Mouse (Mus musculus) forebrain, embryonic 15.5 days (tissue): ENCODE results near the gene Gm49661. TPM values are rescaled to one million over a fixed set of nuclear protein-coding genes. Genes with fewer than 3 reads are reported as not detected.

Experiments used
- ATAC-seq: fragments of 200-750 bp; cut with Nextera tagmentation; replicated peaks from 2 replicates; pipeline ENCODE4 v1.8.0; 2017; ENCODE audit warnings: mild to moderate bottlenecking, moderate TSS enrichment, moderate library complexity
- H3K27ac ChIP-seq: fragments of 300-500 bp; sonication (generic); replicated peaks from 2 replicates; pipeline ENCODE4 v1.5.1; 2015; ENCODE audit warnings: mild to moderate bottlenecking, inconsistent platforms
- H3K27me3 ChIP-seq: fragments of 300-500 bp; sonication (generic); 2 replicates; pipeline ENCODE4 v1.6.1; 2015; ENCODE audit warnings: inconsistent platforms
- H3K36me3 ChIP-seq: fragments of 300-500 bp; sonication (generic); 2 replicates; pipeline ENCODE4 v1.6.1; 2015; ENCODE audit warnings: mild to moderate bottlenecking, inconsistent platforms
- H3K4me1 ChIP-seq: fragments of 300-500 bp; sonication (generic); 2 replicates; pipeline ENCODE4 v1.6.1; 2015; ENCODE audit warnings: inconsistent platforms
- H3K4me2 ChIP-seq: fragments of 300-500 bp; sonication (generic); replicated peaks from 2 replicates; pipeline ENCODE4 v1.6.1; 2015; ENCODE audit warnings: mild to moderate bottlenecking, inconsistent platforms
- H3K4me3 ChIP-seq: fragments of 300-500 bp; sonication (generic); 2 replicates; pipeline ENCODE4 v1.5.1; 2015; ENCODE audit warnings: mild to moderate bottlenecking, inconsistent platforms
- H3K9ac ChIP-seq: fragments of 300-500 bp; sonication (generic); replicated peaks from 2 replicates; pipeline ENCODE4 v1.6.1; 2015; ENCODE audit warnings: mild to moderate bottlenecking, inconsistent platforms
- H3K9me3 ChIP-seq: fragments of 300-500 bp; sonication (generic); 2 replicates; pipeline ENCODE4 v1.6.1; 2016; ENCODE audit warnings: inconsistent platforms
- WGBS: fragments of 180-500 bp; shearing (Covaris S2); methylation state at CpG from one replicate; pipeline ENCODE4 v1.1.7; 2015; ENCODE audit warnings: mixed read lengths; 5-methylcytosine and 5-hydroxymethylcytosine counted together
- polyA plus RNA-seq: library from polyadenylated mRNA; unstranded; fragments of >200 nt; fragmentation: Nextera tagmentation; extraction: Ambion mirVana; gene quantifications from 2 replicates; pipeline ENCODE4 v1.2.1, GENCODE M21; 2015

The Gm49661 gene
- polyA plus RNA-seq, 1 experiment from 2014 or later: not detected

GRCm38 (mm10) chr8:84952612-84953255 is 16.5 kb downstream of the Gm49661 start:
- Histone ChIP-seq H3K27me3 (peaks cover 21% of the 10 kb centered on the region; the same call in 1 of the 2 replicates), H3K9ac (no peak overlapping the region), H3K4me1 (no peaks in the 10 kb centered on the region), H3K9me3 (no peaks in the 10 kb centered on the region), H3K4me2 (no peak overlapping the region), H3K4me3 (no peak overlapping the region), H3K27ac (no peak overlapping the region), H3K36me3 (0 out of 2 replicates have a peak, but pooled peaks cover 6% of the 10 kb centered on the region)
- 10% methylated on average over 18 of the region's 18 CpGs for WGBS
- ATAC-seq: no peak

GRCm38 (mm10) chr8:84949753-84950152 is 19.5 kb downstream of the Gm49661 start:
- WGBS: 16% methylated on average over 12 of the region's 12 CpGs
- ATAC-seq: no peak

DNA sequence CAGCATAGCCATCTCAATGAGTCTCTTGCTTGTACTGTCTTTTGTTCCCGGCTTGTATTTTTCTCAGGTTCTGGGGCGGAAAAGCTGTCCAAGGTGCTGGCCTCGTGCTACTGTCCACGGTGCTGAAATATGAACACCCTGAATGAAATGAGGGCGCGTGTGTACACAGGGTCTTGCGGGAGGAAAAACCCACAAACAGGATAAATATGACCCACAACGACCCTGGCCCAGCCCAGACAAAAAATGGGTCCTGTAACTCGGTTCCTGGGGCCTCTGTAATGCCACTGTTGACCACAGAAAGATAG is 22.0 kb downstream of the Gm49661 start:
- Histone ChIP-seq H3K9ac (no peak overlapping the region), H3K27me3 (peaks cover 54% of the 10 kb centered on the region), H3K4me3 (peak overlapping the region; percentile 63), H3K36me3 (no peaks in the 10 kb centered on the region), H3K4me1 (peaks cover 29% of the 10 kb centered on the region), H3K4me2 (peak overlapping the region; percentile 78), H3K27ac (0 out of 2 replicates have a peak overlapping the region, but pooled peaks have one; percentile 46), H3K9me3 (no peaks in the 10 kb centered on the region)
- ATAC-seq: no peak
- 9% methylated on average over 9 of the region's 9 CpGs for WGBS

More at GRCm38 (mm10) chr8:84949753-84950152, 19.5 kb downstream of the Gm49661 start:
- H3K4me2 ChIP-seq: no peak overlapping the region
- no peaks in the 10 kb centered on the region for H3K9me3 ChIP-seq
- H3K36me3 ChIP-seq: no peaks in the 10 kb centered on the region
- H3K27ac ChIP-seq: no peak overlapping the region
- H3K27me3 ChIP-seq: peaks cover 39% of the 10 kb centered on the region
- H3K4me3 ChIP-seq: no peak overlapping the region
- H3K9ac ChIP-seq: no peak overlapping the region
- H3K4me1 ChIP-seq: peaks cover 22% of the 10 kb centered on the region

- ATAC-seq: peak; percentile 24; the same call in 1 of the 2 replicates
- H3K27me3 ChIP-seq: peaks cover 54% of the 10 kb centered on the region
- H3K27ac ChIP-seq: peak within 1 kb of the TSS; percentile 46
- H3K4me3 ChIP-seq: peak within 1 kb of the TSS; percentile 63
- no peaks in the 10 kb centered on the region for H3K36me3 ChIP-seq
- 6% methylated on average over 17 of the region's 17 CpGs for WGBS
- peaks cover 29% of the 10 kb centered on the region for H3K4me1 ChIP-seq
- H3K9ac ChIP-seq: peak within 1 kb of the TSS; percentile 70
- no peaks in the 10 kb centered on the region for H3K9me3 ChIP-seq
- peak within 1 kb of the TSS; percentile 78 for H3K4me2 ChIP-seq
Measured at GRCm38 (mm10) chr8:84946528-84947240, 22.5 kb downstream of the Gm49661 start, which contains the start of gene Rtbdn. Rtbdn (plus strand) TSS chr8:84946991.

DNA sequence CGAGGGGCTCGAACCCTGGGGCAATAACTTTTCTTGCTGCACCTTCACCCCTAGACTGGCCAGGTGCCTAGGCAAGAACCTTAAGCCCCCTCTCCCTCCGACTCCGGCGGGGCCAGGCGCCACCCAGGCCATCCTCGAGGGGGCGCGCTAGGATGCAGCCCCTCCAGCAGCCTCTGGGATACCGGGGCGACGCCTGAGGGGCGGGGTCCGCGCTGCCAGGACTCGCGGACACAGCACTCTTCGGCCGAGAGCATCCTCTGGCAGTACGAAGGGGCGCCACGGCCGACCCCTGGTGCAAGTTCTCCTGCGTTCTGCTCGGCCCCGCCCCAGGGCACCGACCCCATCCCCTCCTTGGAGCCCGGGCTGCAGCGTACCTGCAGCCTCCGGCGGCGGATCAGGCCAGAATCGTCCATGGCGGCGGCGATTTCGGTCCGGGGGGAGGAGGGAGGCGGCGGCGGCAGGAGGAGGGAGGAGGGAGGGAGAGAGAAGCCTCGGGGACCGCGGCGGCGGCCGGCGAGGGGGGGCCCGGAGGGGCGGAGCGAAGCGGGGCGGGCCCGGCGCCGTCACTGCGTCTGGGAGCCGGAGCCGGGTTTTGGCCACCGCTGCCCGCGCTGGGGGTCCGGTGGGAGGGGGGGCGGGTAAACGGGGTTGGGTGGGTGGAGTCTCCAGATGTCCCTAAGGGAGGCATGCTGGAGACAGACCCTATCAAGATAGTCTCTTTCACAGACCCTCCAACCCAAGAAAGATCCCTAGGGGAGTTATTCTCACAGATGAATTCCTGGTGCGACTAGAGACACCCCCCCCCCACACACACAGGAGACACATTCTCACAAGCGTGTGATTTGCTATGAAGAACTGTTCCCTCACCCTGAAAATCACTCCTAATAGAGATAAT is 23.4 kb downstream of the Gm49661 start:
- H3K4me2 ChIP-seq: peak overlapping the region; percentile 78
- peak overlapping the region; percentile 63 for H3K4me3 ChIP-seq
- WGBS: 1% methylated on average over 35 of the region's 67 CpGs
- peak; percentile 62 for ATAC-seq
- no peaks in the 10 kb centered on the region for H3K36me3 ChIP-seq
- H3K9me3 ChIP-seq: no peaks in the 10 kb centered on the region
- peaks cover 29% of the 10 kb centered on the region for H3K4me1 ChIP-seq
- H3K27ac ChIP-seq: peak overlapping the region; percentile 46
- peak overlapping the region; percentile 70 for H3K9ac ChIP-seq
- H3K27me3 ChIP-seq: peaks cover 53% of the 10 kb centered on the region

DNA sequence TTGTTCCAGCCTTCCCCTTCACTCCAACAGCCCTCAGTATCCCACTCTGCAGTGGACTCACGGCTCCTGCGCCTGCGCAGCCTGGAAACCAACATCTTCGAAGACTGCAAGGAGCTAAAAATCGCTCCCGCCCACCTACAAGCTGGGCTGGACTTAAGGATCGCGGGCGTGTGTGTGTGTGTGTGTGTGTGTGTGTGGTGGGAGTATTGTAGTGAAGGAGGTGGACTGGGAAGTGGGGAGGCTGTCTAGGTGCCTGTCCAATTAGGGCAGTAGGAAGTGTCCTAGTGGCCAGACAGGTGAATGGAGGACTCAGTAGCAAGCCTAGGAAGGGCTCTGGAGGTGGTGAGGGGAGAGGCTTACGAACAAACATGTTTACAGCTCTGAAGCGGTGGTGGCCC is 24.0 kb downstream of the Gm49661 start:
- H3K4me2 ChIP-seq: peak overlapping the region; percentile 78
- WGBS: 2% methylated on average over 11 of the region's 11 CpGs
- no peaks in the 10 kb centered on the region for H3K9me3 ChIP-seq
- H3K27me3 ChIP-seq: peaks cover 46% of the 10 kb centered on the region
- H3K27ac ChIP-seq: peak overlapping the region; percentile 46; the same call in 1 of the 2 replicates
- H3K4me1 ChIP-seq: peaks cover 29% of the 10 kb centered on the region
- peak overlapping the region; percentile 70 for H3K9ac ChIP-seq
- no peaks in the 10 kb centered on the region for H3K36me3 ChIP-seq
- ATAC-seq: peak; percentile 60
- peak overlapping the region; percentile 63 for H3K4me3 ChIP-seq

DNA sequence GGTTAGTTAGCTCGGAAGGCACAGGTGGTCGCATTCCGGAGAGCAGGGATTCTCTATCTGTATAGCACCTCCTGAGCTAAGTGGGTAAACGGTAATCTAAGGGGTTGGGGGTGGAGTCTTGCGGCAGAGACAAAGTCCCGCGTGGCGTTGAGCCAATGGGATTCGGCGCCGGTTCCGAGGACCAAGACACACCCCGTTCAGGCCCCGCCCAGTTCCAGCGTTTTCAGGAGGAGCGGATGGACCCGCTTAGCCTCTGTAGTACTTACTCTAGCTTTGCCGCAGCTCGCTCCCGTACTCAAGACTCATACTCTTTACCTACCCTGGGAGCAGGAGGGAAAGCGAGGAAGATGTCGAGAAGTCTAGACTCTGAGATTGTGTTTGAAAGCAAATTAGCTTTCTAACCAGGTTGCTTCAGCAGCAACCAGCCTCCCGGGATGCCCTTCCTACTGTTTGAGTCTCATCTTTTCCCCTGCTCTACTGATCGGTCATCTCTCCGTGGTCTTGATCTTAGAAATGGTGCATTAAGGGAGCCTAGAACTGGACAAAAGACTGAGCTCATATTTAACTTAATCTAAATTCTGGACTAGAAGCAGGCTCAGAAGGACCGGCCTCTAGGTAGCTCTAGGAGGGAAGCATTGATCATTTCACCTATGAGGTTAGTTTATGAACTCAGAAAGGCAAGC is 24.6 kb downstream of the Gm49661 start:
- Histone ChIP-seq H3K36me3 (no peaks in the 10 kb centered on the region), H3K4me1 (peaks cover 29% of the 10 kb centered on the region), H3K27ac (no peak overlapping the region), H3K27me3 (peaks cover 40% of the 10 kb centered on the region), H3K9ac (peak overlapping the region; percentile 70; the same call in 1 of the 2 replicates), H3K4me2 (peak overlapping the region; percentile 78), H3K9me3 (no peaks in the 10 kb centered on the region), H3K4me3 (peak overlapping the region; percentile 63)
- ATAC-seq: peak; percentile 19; the same call in 1 of the 2 replicates
- under 1% methylated on average over 26 of the region's 26 CpGs for WGBS

DNA sequence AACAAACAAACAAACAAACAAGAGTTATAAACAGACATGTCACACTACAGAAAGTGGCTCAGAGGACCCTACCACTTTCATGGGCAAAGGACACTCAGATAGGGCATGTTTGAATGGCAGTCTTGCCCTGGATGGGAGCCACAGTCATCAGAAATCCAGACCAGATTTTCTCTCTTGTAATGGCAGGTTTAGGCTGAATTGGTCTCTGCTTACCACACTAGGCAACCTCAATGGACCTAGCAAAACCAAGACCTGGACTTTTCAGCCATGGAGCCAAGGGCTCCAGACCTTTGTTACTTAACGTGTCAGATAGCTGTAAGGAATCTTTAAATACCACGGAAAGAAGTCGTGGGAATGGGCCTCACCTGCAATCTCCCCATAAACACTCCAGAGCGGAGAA is 25.5 kb downstream of the Gm49661 start:
- 15% methylated on average over 4 of the region's 4 CpGs for WGBS
- Histone ChIP-seq H3K36me3 (no peaks in the 10 kb centered on the region), H3K27me3 (peaks cover 40% of the 10 kb centered on the region), H3K4me2 (0 out of 2 replicates have a peak overlapping the region, but pooled peaks have one; percentile 78), H3K9ac (no peak overlapping the region), H3K4me1 (peaks cover 29% of the 10 kb centered on the region), H3K27ac (no peak overlapping the region), H3K9me3 (no peaks in the 10 kb centered on the region), H3K4me3 (no peak overlapping the region)
- no peak for ATAC-seq

DNA sequence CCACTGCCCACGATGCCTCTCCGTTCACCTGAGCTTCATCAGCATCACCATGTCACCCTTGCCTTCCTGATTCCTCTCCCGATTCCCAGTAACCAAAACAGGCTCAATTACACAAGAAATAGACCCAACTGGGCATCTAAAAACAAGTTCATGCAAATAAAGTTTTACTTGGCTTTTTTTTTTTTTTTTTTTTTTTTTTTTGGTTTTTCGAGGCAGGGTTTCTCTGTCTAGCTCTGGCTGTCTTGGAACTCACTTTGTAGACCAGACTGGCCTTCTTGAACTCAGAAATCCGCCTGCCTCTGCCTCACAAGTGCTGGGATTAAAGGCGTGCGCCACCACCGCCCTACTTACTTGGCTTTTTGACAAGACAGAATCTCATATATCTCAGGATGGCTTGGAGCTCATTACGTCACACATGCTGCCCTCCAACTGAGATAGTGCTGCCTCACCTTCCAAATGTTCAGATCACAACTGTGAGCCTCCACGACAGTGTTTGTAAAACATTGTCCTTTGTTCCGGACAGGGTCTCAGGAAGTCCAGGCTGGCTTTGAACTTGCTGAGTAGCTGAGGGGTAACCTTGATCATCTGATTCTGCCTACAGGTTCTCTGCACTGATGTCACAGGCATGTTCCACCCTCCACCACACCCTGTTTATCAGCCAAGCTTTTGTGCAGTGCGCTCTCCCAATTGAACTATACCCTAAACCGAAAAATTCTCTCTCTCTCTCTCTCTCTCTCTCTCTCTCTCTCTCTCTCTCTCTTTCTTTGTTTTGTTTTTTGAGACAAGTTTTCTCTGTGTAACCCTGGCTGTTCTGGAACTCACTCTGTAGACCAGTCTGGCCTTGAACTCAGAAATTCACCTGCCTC is 31.4 kb downstream of the Gm49661 start:
- peak overlapping the region; percentile 63 for H3K4me2 ChIP-seq
- H3K27ac ChIP-seq: peak overlapping the region; percentile 93
- H3K27me3 ChIP-seq: no peaks in the 10 kb centered on the region
- ATAC-seq: no peak
- peak overlapping the region; percentile 88 for H3K4me3 ChIP-seq
- no peaks in the 10 kb centered on the region for H3K9me3 ChIP-seq
- 0 out of 2 replicates have a peak, but pooled peaks cover under 1% of the 10 kb centered on the region for H3K36me3 ChIP-seq
- WGBS: 66% methylated on average over 13 of the region's 13 CpGs
- H3K9ac ChIP-seq: peak overlapping the region; percentile 98; the same call in 1 of the 2 replicates
- H3K4me1 ChIP-seq: peaks cover 36% of the 10 kb centered on the region

DNA sequence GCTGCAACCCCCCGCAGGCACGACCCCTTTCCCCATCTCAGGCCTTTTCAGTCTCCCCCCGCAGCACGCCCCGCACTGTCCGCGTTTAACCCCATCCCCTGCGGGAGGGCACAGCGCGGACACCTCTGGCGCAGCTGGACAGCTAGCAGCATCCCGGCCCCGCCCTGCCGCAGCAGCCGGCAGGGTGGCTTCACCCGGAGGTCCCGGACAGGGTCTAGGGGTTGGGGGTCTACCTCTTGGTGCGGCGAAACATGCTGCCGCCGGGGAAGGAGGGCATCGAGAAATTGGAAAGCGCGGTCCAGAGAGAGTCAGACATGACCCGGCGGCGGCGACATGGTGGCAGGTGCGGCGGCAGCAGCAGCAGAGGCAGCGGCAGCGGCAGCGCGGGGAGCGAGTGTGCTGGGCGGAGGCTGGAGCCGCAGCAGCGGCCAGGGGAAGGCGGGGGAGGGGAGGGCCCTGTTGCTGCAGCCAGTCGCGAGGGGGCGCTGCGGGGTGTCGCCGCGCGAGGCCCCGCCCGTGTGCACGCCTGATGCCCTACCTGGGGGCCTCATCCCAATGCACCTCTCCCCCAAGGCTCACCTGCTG is 32.2 kb downstream of the Gm49661 start, which contains the start of gene Mast1:
Gene Mast1 (minus strand): TSS at position 398 of the 585 bp plus-strand sequence.
- H3K27me3 ChIP-seq: no peaks in the 10 kb centered on the region
- peak; percentile 60 for ATAC-seq
- H3K4me2 ChIP-seq: peak within 1 kb of the TSS; percentile 63
- H3K4me1 ChIP-seq: peaks cover 36% of the 10 kb centered on the region
- peak within 1 kb of the TSS; percentile 98 for H3K9ac ChIP-seq
- peak within 1 kb of the TSS; percentile 93 for H3K27ac ChIP-seq
- no peaks in the 10 kb centered on the region for H3K9me3 ChIP-seq
- H3K36me3 ChIP-seq: peaks cover 8% of the 10 kb centered on the region; the same call in 1 of the 2 replicates
- H3K4me3 ChIP-seq: peak within 1 kb of the TSS; percentile 88
- under 1% methylated on average over 47 of the region's 50 CpGs for WGBS
